Mouse (Mus musculus): ENCODE measurements at regions not wholly inside any gene's neighbourhood (a gene's known extent, or its start where the extent isn't known, plus 50 kb on each side); places are given as distances from the start of the nearest gene placed in this dataset.

- Histone ChIP-seq H3K4me2 (replicated peaks; ENCODE audit: low read depth, low read length, severe bottlenecking) (no peak overlapping the region), H3K27me3 (ENCODE audit: control insufficient read depth, insufficient read depth, low read length) (no peaks in the 10 kb centered on the region), H3K27ac (replicated peaks; ENCODE audit: low read depth, low read length) (no peak overlapping the region), H3K9ac (ENCODE audit: low read depth, low read length, severe bottlenecking) (no peak overlapping the region), H3K36me3 (ENCODE audit: control insufficient read depth, insufficient read depth, low read length) (no peaks in the 10 kb centered on the region), H3K4me3 (replicated peaks; ENCODE audit: low read length) (no peak overlapping the region), H3K9me3 (ENCODE audit: control insufficient read depth, low read length) (peaks cover 12% of the 10 kb centered on the region), H3K4me1 (ENCODE audit: control insufficient read depth, insufficient read depth, low read length) (no peaks in the 10 kb centered on the region)
- ATAC-seq (ENCODE audit: low FRiP score, low read depth) (no peak), DNase-seq (ENCODE audit: low spot score) (no peak)
- WGBS = 90% methylated on average over 6 of the region's 6 CpGs
- TF ChIP-seq POLR2A (IDR thresholded peaks at IDR 0.05; ENCODE audit: borderline replicate concordance, extremely low read depth, insufficient read depth, insufficient read length) = no peak
Measured at GRCm38 (mm10) chr2:131721631-131722545, 137.7 kb downstream of the Erv3 start.

GRCm38 (mm10) chr2:131717561-131717960 is 142.0 kb downstream of the Erv3 start:
- no peak overlapping the region for H3K27ac ChIP-seq (replicated peaks; ENCODE audit: low read depth, low read length)
- ATAC-seq (ENCODE audit: low FRiP score, low read depth) (no peak), DNase-seq (ENCODE audit: low spot score) (no peak)
- no peaks in the 10 kb centered on the region for H3K27me3 ChIP-seq (ENCODE audit: control insufficient read depth, insufficient read depth, low read length)
- no peak overlapping the region for H3K4me2 ChIP-seq (replicated peaks; ENCODE audit: low read depth, low read length, severe bottlenecking)
- H3K9ac ChIP-seq (ENCODE audit: low read depth, low read length, severe bottlenecking) = no peak overlapping the region
- WGBS = 78% methylated on average over 5 of the region's 5 CpGs
- no peak for TF ChIP-seq POLR2A (IDR thresholded peaks at IDR 0.05; ENCODE audit: borderline replicate concordance, extremely low read depth, insufficient read depth, insufficient read length)
- no peaks in the 10 kb centered on the region for H3K9me3 ChIP-seq (ENCODE audit: control insufficient read depth, low read length)
- H3K4me1 ChIP-seq (ENCODE audit: control insufficient read depth, insufficient read depth, low read length) = no peaks in the 10 kb centered on the region
- no peak overlapping the region for H3K4me3 ChIP-seq (replicated peaks; ENCODE audit: low read length)
- no peaks in the 10 kb centered on the region for H3K36me3 ChIP-seq (ENCODE audit: control insufficient read depth, insufficient read depth, low read length)

GRCm38 (mm10) chr2:131716841-131717240 is 142.7 kb downstream of the Erv3 start:
- no peak for TF ChIP-seq POLR2A (IDR thresholded peaks at IDR 0.05; ENCODE audit: borderline replicate concordance, extremely low read depth, insufficient read depth, insufficient read length)
- ATAC-seq (ENCODE audit: low FRiP score, low read depth) (no peak), DNase-seq (ENCODE audit: low spot score) (no peak)
- H3K4me2 ChIP-seq (replicated peaks; ENCODE audit: low read depth, low read length, severe bottlenecking) = no peak overlapping the region
- H3K9ac ChIP-seq (ENCODE audit: low read depth, low read length, severe bottlenecking) = no peak overlapping the region
- H3K27me3 ChIP-seq (ENCODE audit: control insufficient read depth, insufficient read depth, low read length) = no peaks in the 10 kb centered on the region
- H3K4me1 ChIP-seq (ENCODE audit: control insufficient read depth, insufficient read depth, low read length) = no peaks in the 10 kb centered on the region
- no peaks in the 10 kb centered on the region for H3K9me3 ChIP-seq (ENCODE audit: control insufficient read depth, low read length)
- 84% methylated on average over 5 of the region's 5 CpGs for WGBS
- H3K36me3 ChIP-seq (ENCODE audit: control insufficient read depth, insufficient read depth, low read length) = no peaks in the 10 kb centered on the region
- no peak overlapping the region for H3K4me3 ChIP-seq (replicated peaks; ENCODE audit: low read length)
- no peak overlapping the region for H3K27ac ChIP-seq (replicated peaks; ENCODE audit: low read depth, low read length)

GRCm38 (mm10) chr2:131715381-131715780 is 144.2 kb downstream of the Erv3 start:
- DNase-seq (ENCODE audit: low spot score) = no peak
- no peak for ATAC-seq (ENCODE audit: low FRiP score, low read depth)
- TF ChIP-seq POLR2A (IDR thresholded peaks at IDR 0.05; ENCODE audit: borderline replicate concordance, extremely low read depth, insufficient read depth, insufficient read length) = no peak

GRCm38 (mm10) chr2:131711886-131712285 is 147.7 kb downstream of the Erv3 start:
- ATAC-seq (ENCODE audit: low FRiP score, low read depth) (no peak), DNase-seq (ENCODE audit: low spot score) (no peak)
- Histone ChIP-seq H3K36me3 (ENCODE audit: control insufficient read depth, insufficient read depth, low read length) (no peaks in the 10 kb centered on the region), H3K4me2 (replicated peaks; ENCODE audit: low read depth, low read length, severe bottlenecking) (no peak overlapping the region), H3K9me3 (ENCODE audit: control insufficient read depth, low read length) (no peaks in the 10 kb centered on the region), H3K4me3 (replicated peaks; ENCODE audit: low read length) (no peak overlapping the region), H3K27ac (replicated peaks; ENCODE audit: low read depth, low read length) (no peak overlapping the region), H3K9ac (ENCODE audit: low read depth, low read length, severe bottlenecking) (no peak overlapping the region), H3K27me3 (ENCODE audit: control insufficient read depth, insufficient read depth, low read length) (no peaks in the 10 kb centered on the region), H3K4me1 (ENCODE audit: control insufficient read depth, insufficient read depth, low read length) (no peaks in the 10 kb centered on the region)
- no peak for TF ChIP-seq POLR2A (IDR thresholded peaks at IDR 0.05; ENCODE audit: borderline replicate concordance, extremely low read depth, insufficient read depth, insufficient read length)

More at GRCm38 (mm10) chr2:131715381-131715780, 144.2 kb downstream of the Erv3 start:
- Histone ChIP-seq H3K27me3 (ENCODE audit: control insufficient read depth, insufficient read depth, low read length) (no peaks in the 10 kb centered on the region), H3K4me1 (ENCODE audit: control insufficient read depth, insufficient read depth, low read length) (no peaks in the 10 kb centered on the region), H3K9ac (ENCODE audit: low read depth, low read length, severe bottlenecking) (no peak overlapping the region), H3K4me3 (replicated peaks; ENCODE audit: low read length) (no peak overlapping the region), H3K4me2 (replicated peaks; ENCODE audit: low read depth, low read length, severe bottlenecking) (no peak overlapping the region), H3K27ac (replicated peaks; ENCODE audit: low read depth, low read length) (no peak overlapping the region), H3K9me3 (ENCODE audit: control insufficient read depth, low read length) (no peaks in the 10 kb centered on the region), H3K36me3 (ENCODE audit: control insufficient read depth, insufficient read depth, low read length) (no peaks in the 10 kb centered on the region)
- 77% methylated on average over 3 of the region's 3 CpGs for WGBS
